Mouse (Mus musculus) liver, embryonic 14.5 days (tissue): ENCODE measurements around the gene Cenpb.

Source experiments
- CTCF ChIP-seq: IDR thresholded peaks from 2 replicates; pipeline ENCODE4 v1.5.1; 2016; ENCODE audit warnings: antibody characterized with exemption, low read depth, control low read depth
- EP300 ChIP-seq: IDR thresholded peaks from 2 replicates; pipeline ENCODE4 v1.6.1; 2016; ENCODE audit warnings: antibody characterized with exemption, low read depth

DNA sequence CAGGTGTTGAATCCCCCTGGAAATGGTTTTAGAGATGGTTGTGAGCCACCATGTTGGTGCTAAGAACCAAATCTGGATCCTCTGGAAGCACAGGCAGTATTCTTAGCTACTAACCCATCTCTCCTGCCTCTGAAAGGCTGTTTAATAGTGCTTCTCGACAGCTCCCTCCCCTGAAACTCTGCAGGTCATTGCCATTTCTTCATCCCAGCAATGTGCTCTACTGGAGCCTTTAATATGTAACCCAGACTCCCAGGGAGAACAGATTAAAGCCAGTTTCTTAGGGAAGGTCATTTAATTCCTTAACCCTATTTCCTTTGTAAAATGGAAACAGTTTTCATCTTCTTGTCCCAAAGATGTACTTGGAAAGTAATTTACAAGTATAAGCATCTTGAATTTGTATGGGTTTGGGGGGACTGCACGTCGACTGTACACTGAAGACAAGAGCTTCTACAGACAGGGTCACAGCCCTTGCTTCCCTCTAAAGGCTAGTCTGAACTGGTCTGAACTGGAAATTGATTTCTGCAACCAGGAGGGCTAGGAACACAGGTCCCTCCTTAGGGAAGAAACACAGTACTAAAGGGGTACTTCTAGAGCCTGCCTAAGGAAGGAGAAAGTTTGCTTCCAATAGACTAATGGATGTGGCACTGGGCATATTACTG lies 4.5 kb downstream of the Cenpb start:
- no peak for TF ChIP-seq CTCF
- TF ChIP-seq EP300: no peak
